Mouse (Mus musculus) small intestine, adult 2 months (tissue): ENCODE data around the gene Chrna9.

Source experiments
- CTCF ChIP-seq: fragments of 200-500 bp; IDR thresholded peaks from 2 replicates; pipeline ENCODE4 v1.5.1; 2012; ENCODE audit warnings: low read depth, mild to moderate bottlenecking, control low read depth, inconsistent platforms, low read length, moderate library complexity, mixed read lengths; ENCODE audit not compliant: insufficient replicate concordance, insufficient read length; ENCODE audit errors: extremely low read depth
- POLR2A ChIP-seq: fragments of 200-500 bp; IDR thresholded peaks from 2 replicates; pipeline ENCODE4 v1.6.1; 2012; ENCODE audit warnings: low read depth, mild to moderate bottlenecking, control low read depth, inconsistent platforms, low read length, moderate library complexity

GRCm38 (mm10) chr5:65949822-65950221, 15.1 kb downstream of the Chrna9 start:
- no peak for TF ChIP-seq POLR2A
- no peak for TF ChIP-seq CTCF
